Mouse (Mus musculus): ENCODE measurements at regions not wholly inside any gene's neighbourhood (a gene's known extent, or its start where the extent isn't known, plus 50 kb on each side); places are given as distances from the start of the nearest gene placed in this dataset.

GRCm38 (mm10) chr3:83458450-83458849 is 307.7 kb upstream of the Sfrp2 start:
- H3K4me3 ChIP-seq (ENCODE audit: extremely low read depth, insufficient read depth, insufficient read length) = no peak overlapping the region
- TF ChIP-seq POLR2A (IDR thresholded peaks at IDR 0.05; ENCODE audit: low read depth, low read length) = no peak
- no peak for TF ChIP-seq CTCF (IDR thresholded peaks at IDR 0.05; ENCODE audit: extremely low read depth, insufficient read depth, insufficient read length, insufficient replicate concordance)
- no peaks in the 10 kb centered on the region for H3K27me3 ChIP-seq (ENCODE audit: control insufficient read depth, insufficient read depth, low read length)
- H3K27ac ChIP-seq (ENCODE audit: insufficient read depth, low read length) = no peak overlapping the region
- H3K4me1 ChIP-seq (ENCODE audit: control insufficient read depth, insufficient read depth, insufficient read length) = no peaks in the 10 kb centered on the region
- H3K36me3 ChIP-seq (ENCODE audit: control insufficient read depth, insufficient read depth, low read length) = no peaks in the 10 kb centered on the region
- 75% methylated on average over 1 of the region's 1 CpGs for WGBS
- no peak for DNase-seq (ENCODE audit: low read depth in 1 of 2, low spot score in 2 of 2)

GRCm38 (mm10) chr3:83479251-83479650 is 286.9 kb upstream of the Sfrp2 start:
- Histone ChIP-seq H3K36me3 (ENCODE audit: control insufficient read depth, insufficient read depth, low read length) (no peaks in the 10 kb centered on the region), H3K27me3 (ENCODE audit: control insufficient read depth, insufficient read depth, low read length) (no peaks in the 10 kb centered on the region), H3K4me3 (ENCODE audit: extremely low read depth, insufficient read depth, insufficient read length) (no peak overlapping the region), H3K4me1 (ENCODE audit: control insufficient read depth, insufficient read depth, insufficient read length) (no peaks in the 10 kb centered on the region), H3K27ac (ENCODE audit: insufficient read depth, low read length) (no peak overlapping the region)
- TF ChIP-seq CTCF (IDR thresholded peaks at IDR 0.05; ENCODE audit: extremely low read depth, insufficient read depth, insufficient read length, insufficient replicate concordance) (no peak), POLR2A (IDR thresholded peaks at IDR 0.05; ENCODE audit: low read depth, low read length) (no peak)
- no peak for DNase-seq (ENCODE audit: low read depth in 1 of 2, low spot score in 2 of 2)
- 86% methylated on average over 3 of the region's 3 CpGs for WGBS

DNA sequence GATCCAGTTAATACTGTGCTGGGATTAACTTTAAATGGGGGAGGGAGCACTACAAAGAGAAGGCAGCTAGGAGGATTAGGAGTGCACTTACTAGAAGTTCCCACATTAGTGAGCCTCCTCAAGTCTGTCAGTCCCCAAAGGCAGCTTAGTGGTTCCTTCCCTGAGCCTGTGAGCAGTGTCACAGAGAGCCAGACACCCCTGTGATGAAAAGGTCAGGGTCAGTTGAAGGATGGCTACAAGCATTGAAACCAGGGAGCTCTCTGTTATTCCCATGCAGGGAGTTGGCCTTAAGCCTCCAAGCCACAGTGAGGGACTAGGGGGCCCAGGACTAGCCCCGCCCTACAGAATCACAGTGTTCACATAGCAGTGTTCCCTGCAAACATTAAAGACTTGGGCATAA is 285.9 kb upstream of the Sfrp2 start:
- no peak overlapping the region for H3K27ac ChIP-seq (ENCODE audit: insufficient read depth, low read length)
- no peaks in the 10 kb centered on the region for H3K27me3 ChIP-seq (ENCODE audit: control insufficient read depth, insufficient read depth, low read length)
- no peaks in the 10 kb centered on the region for H3K36me3 ChIP-seq (ENCODE audit: control insufficient read depth, insufficient read depth, low read length)
- H3K4me1 ChIP-seq (ENCODE audit: control insufficient read depth, insufficient read depth, insufficient read length) = no peaks in the 10 kb centered on the region
- no peak overlapping the region for H3K4me3 ChIP-seq (ENCODE audit: extremely low read depth, insufficient read depth, insufficient read length)
- WGBS = 92% methylated on average over 1 of the region's 1 CpGs
- TF ChIP-seq POLR2A (IDR thresholded peaks at IDR 0.05; ENCODE audit: low read depth, low read length) = no peak
- TF ChIP-seq CTCF (IDR thresholded peaks at IDR 0.05; ENCODE audit: extremely low read depth, insufficient read depth, insufficient read length, insufficient replicate concordance) = no peak
- no peak for DNase-seq (ENCODE audit: low read depth in 1 of 2, low spot score in 2 of 2)

DNA sequence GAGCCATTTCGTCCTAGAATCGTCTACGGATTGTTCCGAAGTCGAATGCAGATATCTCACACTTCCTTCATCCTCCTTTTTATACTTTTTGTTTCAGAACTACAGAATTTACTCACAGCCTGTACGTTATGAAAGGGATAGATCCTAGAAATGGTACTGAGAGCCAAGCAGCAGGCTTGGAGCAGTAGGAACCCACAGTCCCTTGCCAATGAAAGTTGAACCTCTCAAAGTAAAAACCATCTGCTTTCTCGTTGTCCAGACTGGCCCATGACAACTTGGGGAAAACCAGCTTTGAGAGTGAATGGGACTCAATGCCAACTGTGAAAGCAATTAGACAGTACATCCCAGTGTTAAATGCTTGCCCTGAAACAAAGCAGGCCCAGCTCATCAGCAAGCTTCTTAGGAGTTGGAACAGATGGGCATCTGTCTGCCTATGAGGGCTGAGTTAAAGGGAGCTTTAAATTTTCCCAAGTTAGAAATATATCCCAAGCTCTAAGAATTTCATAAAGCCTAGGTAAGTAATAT is 279.9 kb upstream of the Sfrp2 start:
- 89% methylated on average over 7 of the region's 7 CpGs for WGBS
- no peaks in the 10 kb centered on the region for H3K27me3 ChIP-seq (ENCODE audit: control insufficient read depth, insufficient read depth, low read length)
- no peak for DNase-seq (ENCODE audit: low read depth in 1 of 2, low spot score in 2 of 2)

DNA sequence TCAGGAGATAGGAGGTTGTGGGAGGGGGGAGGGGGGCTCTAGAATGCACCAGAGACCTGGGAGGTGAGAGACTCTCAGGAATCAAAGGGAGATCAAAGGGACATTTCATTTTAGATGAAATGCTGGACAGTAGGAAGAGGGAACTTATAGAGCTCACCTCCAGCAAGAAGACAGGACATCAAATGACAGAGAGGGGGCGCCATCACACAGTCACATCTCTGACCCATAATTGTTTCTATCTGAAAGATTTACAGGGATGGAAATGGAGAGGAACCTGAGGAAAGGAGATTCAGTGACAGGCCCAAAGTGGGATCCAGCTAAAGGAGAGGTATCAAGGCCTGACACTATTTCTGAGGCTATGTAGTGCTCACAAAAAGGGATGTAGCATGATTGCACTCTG is 270.5 kb upstream of the Sfrp2 start:
- no peak overlapping the region for H3K4me3 ChIP-seq (ENCODE audit: extremely low read depth, insufficient read depth, insufficient read length)
- H3K27ac ChIP-seq (ENCODE audit: insufficient read depth, low read length) = no peak overlapping the region
- H3K36me3 ChIP-seq (ENCODE audit: control insufficient read depth, insufficient read depth, low read length) = no peaks in the 10 kb centered on the region
- H3K27me3 ChIP-seq (ENCODE audit: control insufficient read depth, insufficient read depth, low read length) = no peaks in the 10 kb centered on the region
- TF ChIP-seq POLR2A (IDR thresholded peaks at IDR 0.05; ENCODE audit: low read depth, low read length) = no peak
- TF ChIP-seq CTCF (IDR thresholded peaks at IDR 0.05; ENCODE audit: extremely low read depth, insufficient read depth, insufficient read length, insufficient replicate concordance) = no peak
- 20% methylated on average over 1 of the region's 1 CpGs for WGBS
- DNase-seq (ENCODE audit: low read depth in 1 of 2, low spot score in 2 of 2) = no peak
- H3K4me1 ChIP-seq (ENCODE audit: control insufficient read depth, insufficient read depth, insufficient read length) = no peaks in the 10 kb centered on the region

More for the DNA sequence above, 279.9 kb upstream of the Sfrp2 start:
- Histone ChIP-seq H3K36me3 (ENCODE audit: control insufficient read depth, insufficient read depth, low read length) (no peaks in the 10 kb centered on the region), H3K27ac (ENCODE audit: insufficient read depth, low read length) (no peak overlapping the region), H3K4me3 (ENCODE audit: extremely low read depth, insufficient read depth, insufficient read length) (no peak overlapping the region), H3K4me1 (ENCODE audit: control insufficient read depth, insufficient read depth, insufficient read length) (no peaks in the 10 kb centered on the region)
- TF ChIP-seq CTCF (IDR thresholded peaks at IDR 0.05; ENCODE audit: extremely low read depth, insufficient read depth, insufficient read length, insufficient replicate concordance) (no peak), POLR2A (IDR thresholded peaks at IDR 0.05; ENCODE audit: low read depth, low read length) (no peak)

DNA sequence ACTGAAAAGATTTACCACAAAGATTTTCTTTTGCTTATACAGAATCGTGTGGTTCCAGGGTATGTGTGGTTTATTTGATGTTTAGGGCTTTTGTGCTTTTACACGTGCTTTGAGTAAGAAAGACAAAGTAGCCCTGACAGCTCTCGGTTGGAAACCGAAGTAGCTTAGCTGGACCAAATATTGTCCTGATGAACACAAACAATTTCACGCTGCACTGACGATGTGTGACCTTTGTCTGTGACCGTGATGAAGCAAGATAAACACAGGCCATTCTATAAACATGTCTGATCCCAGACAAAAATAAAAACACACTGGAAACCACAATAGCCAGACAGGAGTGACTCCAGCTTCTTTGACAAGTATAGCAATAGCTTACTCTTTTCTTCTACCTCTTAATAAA is 262.2 kb upstream of the Sfrp2 start:
- H3K4me3 ChIP-seq (ENCODE audit: extremely low read depth, insufficient read depth, insufficient read length) = no peak overlapping the region
- H3K4me1 ChIP-seq (ENCODE audit: control insufficient read depth, insufficient read depth, insufficient read length) = no peaks in the 10 kb centered on the region
- TF ChIP-seq POLR2A (IDR thresholded peaks at IDR 0.05; ENCODE audit: low read depth, low read length) (no peak), CTCF (IDR thresholded peaks at IDR 0.05; ENCODE audit: extremely low read depth, insufficient read depth, insufficient read length, insufficient replicate concordance) (no peak)
- no peak overlapping the region for H3K27ac ChIP-seq (ENCODE audit: insufficient read depth, low read length)
- H3K27me3 ChIP-seq (ENCODE audit: control insufficient read depth, insufficient read depth, low read length) = no peaks in the 10 kb centered on the region
- no peaks in the 10 kb centered on the region for H3K36me3 ChIP-seq (ENCODE audit: control insufficient read depth, insufficient read depth, low read length)
- no peak for DNase-seq (ENCODE audit: low read depth in 1 of 2, low spot score in 2 of 2)
- 76% methylated on average over 7 of the region's 7 CpGs for WGBS

- DNase-seq (ENCODE audit: low read depth in 1 of 2, low spot score in 2 of 2) = no peak
- no peak for TF ChIP-seq CTCF (IDR thresholded peaks at IDR 0.05; ENCODE audit: extremely low read depth, insufficient read depth, insufficient read length, insufficient replicate concordance)
- TF ChIP-seq POLR2A (IDR thresholded peaks at IDR 0.05; ENCODE audit: low read depth, low read length) = no peak
- Histone ChIP-seq H3K4me3 (ENCODE audit: extremely low read depth, insufficient read depth, insufficient read length) (no peak overlapping the region), H3K4me1 (ENCODE audit: control insufficient read depth, insufficient read depth, insufficient read length) (no peaks in the 10 kb centered on the region), H3K36me3 (ENCODE audit: control insufficient read depth, insufficient read depth, low read length) (no peaks in the 10 kb centered on the region), H3K27ac (ENCODE audit: insufficient read depth, low read length) (no peak overlapping the region), H3K27me3 (ENCODE audit: control insufficient read depth, insufficient read depth, low read length) (no peaks in the 10 kb centered on the region)
- WGBS = 69% methylated on average over 4 of the region's 4 CpGs
Observed at GRCm38 (mm10) chr3:83516614-83517013, 249.5 kb upstream of the Sfrp2 start.

Measured in spleen, adult 2 months (tissue).